Mouse (Mus musculus) cerebellum, postnatal 10 days (tissue): ENCODE data around the gene Pkd1l2.

ENCODE experiments used
- DNase-seq, 2 experiments: peaks; one replicate each; pipeline ENCODE4 v3.0.0; 2021; ENCODE audit warnings: mixed read lengths in 2 of 2

Gene Pkd1l2

DNA sequence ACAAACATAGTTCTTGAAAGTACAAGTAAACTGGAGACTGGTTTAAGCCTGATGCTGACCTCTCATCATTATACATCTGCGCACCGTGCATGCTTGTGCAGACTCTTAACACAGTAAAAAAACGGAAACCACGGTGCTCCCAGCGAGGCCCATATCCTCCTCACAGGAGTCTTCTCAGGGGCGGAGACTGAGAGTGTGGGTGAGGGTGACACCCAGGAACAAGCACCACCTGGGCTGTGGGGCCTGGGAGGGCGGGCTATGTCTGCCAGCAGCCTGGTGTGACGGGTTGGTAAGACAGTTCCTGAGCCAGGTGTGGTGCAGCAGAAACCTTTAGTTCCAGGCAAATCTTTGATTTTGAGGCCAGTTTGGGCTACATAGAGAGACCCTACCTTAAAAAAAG is 129.8 kb downstream of the Pkd1l2 start:
- DNase-seq = no peak

DNA sequence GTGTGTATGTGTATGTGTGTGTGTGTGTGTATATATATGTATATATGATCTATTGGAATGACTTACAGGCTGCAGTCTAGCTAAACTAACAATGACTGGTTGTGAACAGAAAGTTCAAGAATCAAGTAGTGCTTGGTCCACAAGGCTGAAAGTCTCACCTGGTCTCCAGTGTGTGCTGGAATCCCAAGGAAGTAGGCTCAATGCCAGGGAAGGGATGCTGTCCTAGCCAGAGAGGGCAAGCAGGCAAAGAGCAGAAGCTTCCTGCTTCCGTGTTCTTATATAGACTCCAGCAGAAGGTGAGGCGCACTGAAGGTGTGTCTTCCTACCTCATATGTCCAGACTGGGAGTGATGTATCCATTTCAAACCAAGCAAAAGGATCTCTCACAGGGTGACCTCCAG is 130.5 kb downstream of the Pkd1l2 start:
- DNase-seq = no peak

DNA sequence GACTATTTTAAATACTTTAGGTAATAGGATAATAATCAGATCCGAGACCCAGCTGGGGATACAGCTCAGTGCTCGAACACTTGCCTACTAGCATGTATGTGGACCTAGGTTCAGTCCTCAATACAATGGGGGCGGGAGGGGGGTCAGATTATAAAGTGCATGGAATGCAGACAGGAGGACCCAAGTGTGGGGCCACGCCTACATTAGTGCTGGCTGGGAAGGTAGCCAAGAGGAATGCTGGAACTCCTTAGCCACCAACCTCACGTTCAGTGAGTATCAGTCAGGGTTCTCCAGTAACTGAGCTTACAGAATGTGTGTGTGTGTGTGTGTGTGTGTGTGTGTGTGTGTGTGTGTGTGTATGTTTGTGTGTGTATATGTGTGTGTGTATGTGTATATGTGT is 130.9 kb downstream of the Pkd1l2 start:
- DNase-seq = peak; percentile 19 to 31

DNA sequence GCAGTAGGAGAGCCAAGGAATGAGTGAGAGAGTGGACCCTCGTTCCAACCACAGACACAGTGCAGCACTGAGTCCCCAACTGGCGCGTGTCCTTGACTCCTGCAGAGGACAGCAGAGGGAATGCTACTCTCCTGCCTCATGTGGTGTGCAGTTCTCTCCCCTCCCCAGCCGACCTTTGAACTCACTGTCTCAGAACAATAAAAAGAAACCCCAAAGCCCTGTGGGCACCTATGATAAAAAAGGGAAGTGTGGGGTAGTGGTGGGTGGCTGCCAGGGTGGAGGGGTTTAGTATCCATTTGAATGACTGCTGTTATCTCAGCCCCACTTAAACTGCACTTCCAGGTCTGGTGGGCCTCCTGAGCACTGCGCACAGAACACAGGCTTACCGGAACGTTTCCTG is 134.7 kb downstream of the Pkd1l2 start:
- peak in 1 of 2 experiments; percentile 18 for DNase-seq

DNA sequence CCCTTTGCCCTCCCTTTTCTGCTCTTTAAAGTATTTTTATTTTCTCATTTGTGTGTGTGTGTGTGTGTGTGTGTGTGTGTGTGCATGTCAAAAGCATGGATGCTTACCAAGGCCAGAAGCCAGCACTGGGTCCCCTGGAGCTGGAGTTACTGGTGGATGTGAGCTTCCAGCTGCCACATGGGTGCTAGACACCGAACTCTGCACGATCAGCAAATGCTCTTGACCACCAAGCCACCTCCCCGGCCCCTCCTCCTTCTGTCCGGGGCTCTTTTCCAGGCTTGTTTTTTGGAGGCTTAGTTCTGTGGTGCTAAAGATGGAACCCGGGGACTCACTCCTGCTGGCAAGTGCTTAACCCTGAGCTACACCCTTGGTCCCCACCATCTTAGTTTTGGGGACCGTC is 135.4 kb downstream of the Pkd1l2 start:
- no peak for DNase-seq

DNA sequence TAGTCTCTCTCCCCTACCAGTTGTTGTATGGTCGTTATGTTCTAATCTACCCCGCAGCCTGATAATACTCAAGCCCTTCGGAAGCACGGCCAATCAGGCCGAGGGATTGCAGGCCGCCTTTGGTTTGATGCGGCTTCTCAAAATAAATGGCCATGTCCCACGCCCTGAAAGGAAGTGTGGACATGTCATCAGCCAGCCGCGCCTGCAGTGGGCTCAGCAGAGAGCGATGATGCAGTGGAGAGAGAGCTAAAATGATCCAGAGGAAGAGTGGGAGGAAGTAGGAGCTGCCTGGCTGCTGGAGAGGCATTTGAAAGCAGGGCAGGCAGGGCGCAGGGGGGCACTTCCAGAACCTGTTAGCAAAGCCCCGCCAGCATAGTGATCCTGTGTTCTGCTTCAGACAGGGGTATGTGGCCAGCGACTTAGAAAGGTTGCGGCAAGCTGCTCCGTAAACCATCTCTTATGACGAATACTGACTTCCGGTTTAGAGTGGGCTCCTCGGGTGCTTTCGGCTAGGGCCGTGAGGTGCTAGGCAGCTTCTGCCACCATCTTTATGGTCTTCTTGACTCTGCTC is 135.9 kb downstream of the Pkd1l2 start:
- no peak for DNase-seq
